10 mouse cellular contexts compared by ENCODE assay signal in the genomic region with DNA sequence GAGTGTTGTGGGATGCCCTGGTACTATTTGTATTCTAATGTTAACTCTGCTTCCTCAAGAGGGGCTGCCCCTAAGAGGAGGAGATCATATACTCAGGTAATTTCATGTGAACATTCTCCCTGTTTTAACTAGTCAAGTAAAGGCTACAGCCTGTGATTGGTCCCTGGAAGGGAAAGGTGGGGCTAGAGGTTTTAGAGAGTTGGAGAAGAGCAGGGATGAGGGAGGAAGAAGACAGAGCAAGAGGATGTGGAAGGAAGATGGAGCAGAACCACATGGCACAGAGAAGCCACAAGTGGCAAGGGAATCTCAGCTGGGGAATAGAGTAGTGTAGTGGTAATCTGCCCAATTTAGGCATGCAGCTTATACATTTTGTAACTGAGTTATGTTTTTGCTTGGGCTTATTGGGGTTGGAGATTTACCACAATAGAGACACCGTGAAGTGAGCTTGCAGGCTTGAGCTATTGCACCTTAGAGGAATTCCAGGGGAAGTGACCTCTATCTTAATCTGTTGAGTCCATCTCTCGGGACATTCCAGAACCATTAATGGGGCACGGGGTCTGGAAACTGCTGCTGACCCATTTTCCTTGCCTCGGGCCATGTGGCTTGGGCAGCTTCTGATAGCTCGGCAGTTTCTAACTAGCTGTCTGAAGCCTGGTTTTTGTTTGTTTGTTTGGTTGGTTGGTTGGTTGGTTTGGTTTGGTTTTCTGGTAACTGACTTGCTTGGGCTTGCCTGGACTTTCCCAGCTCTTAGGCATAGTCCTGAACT.
"Had no signal": no experiment of that assay in that cellular context is flagged by ENCODE, and none has a peak within 500 bp of the region (broad histone marks: within the 10 kb centered on the region; RNA-seq: fewer than 3 reads in every experiment).

No protein-coding gene starts in this region.

- H3K9ac ChIP-seq: intestine, embryonic 15.5 days; liver, embryonic 13.5 days had no signal

- H3K4me2 ChIP-seq: intestine, embryonic 15.5 days; liver, embryonic 13.5 days had no signal

- H3K4me3 ChIP-seq: intestine, embryonic 15.5 days; left cerebral cortex, adult 2 months; liver, embryonic 13.5 days had no signal

- H3K9me3 ChIP-seq: intestine, embryonic 15.5 days; liver, embryonic 13.5 days had no signal

- ATAC-seq: intestine, embryonic 15.5 days had no signal

- H3K27ac ChIP-seq: intestine, embryonic 15.5 days; liver, embryonic 13.5 days; macrophage had no signal

- H3K4me1 ChIP-seq: intestine, embryonic 15.5 days had no signal

- DNase-seq: layer of hippocampus, postnatal 36 days; liver, embryonic 13.5 days; lung, adult 2 months; lung, postnatal 14 days; midbrain, embryonic 14.5 days; thymus, adult 18-20 months; thymus, postnatal 36 days had no signal

- H3K27me3 ChIP-seq: intestine, embryonic 15.5 days had no signal

- H3K36me3 ChIP-seq: intestine, embryonic 15.5 days; liver, embryonic 13.5 days had no signal
